Mouse (Mus musculus) liver, postnatal 0 days (tissue): ENCODE results near the gene Dnal1. TPM values are rescaled to one million over a fixed set of nuclear protein-coding genes. Genes with fewer than 3 reads are reported as not detected.
A peak's percentile ranks its signal among the peaks of the same experiment; 100 is the strongest.

Experiments used
- ATAC-seq: fragments of 200-750 bp; cut with Nextera tagmentation; 2 replicates; pipeline ENCODE4 v1.8.0; 2017; ENCODE audit warnings: mild to moderate bottlenecking, moderate library complexity
- DNase-seq: peaks from one replicate; pipeline ENCODE4 v3.0.0-alpha.2; 2016
- H3K27ac ChIP-seq: fragments of 300-500 bp; sonication (generic); 2 replicates; pipeline ENCODE4 v1.5.1; 2014; ENCODE audit warnings: antibody characterized with exemption, moderate library complexity, mild to moderate bottlenecking, low read depth
- H3K27me3 ChIP-seq: fragments of 300-500 bp; sonication (generic); 2 replicates; pipeline ENCODE4 v1.6.1; 2014; ENCODE audit warnings: low read length, control low read depth, mixed read lengths; ENCODE audit not compliant: insufficient read depth
- H3K36me3 ChIP-seq: fragments of 300-500 bp; sonication (generic); replicated peaks from 2 replicates; pipeline ENCODE4 v1.6.1; 2014; ENCODE audit warnings: mild to moderate bottlenecking, control low read depth, low read length, moderate library complexity, mixed read lengths; ENCODE audit not compliant: insufficient read depth
- H3K4me1 ChIP-seq: fragments of 300-500 bp; sonication (generic); 2 replicates; pipeline ENCODE4 v1.6.1; 2014; ENCODE audit warnings: antibody characterized with exemption, mild to moderate bottlenecking, control low read depth; ENCODE audit not compliant: insufficient read depth
- H3K4me2 ChIP-seq: fragments of 300-500 bp; sonication (generic); 2 replicates; pipeline ENCODE4 v1.6.1; 2014; ENCODE audit warnings: low read depth, mild to moderate bottlenecking, low read length, moderate library complexity, mixed read lengths
- H3K4me3 ChIP-seq: fragments of 300-500 bp; sonication (generic); 2 replicates; pipeline ENCODE4 v1.5.1; 2014; ENCODE audit warnings: low read depth, low read length
- H3K9ac ChIP-seq: fragments of 300-500 bp; sonication (generic); replicated peaks from 2 replicates; pipeline ENCODE4 v1.6.1; 2014; ENCODE audit warnings: mild to moderate bottlenecking, moderate library complexity
- H3K9me3 ChIP-seq: fragments of 300-500 bp; sonication (generic); 2 replicates; pipeline ENCODE4 v1.6.1; 2016; ENCODE audit warnings: mild to moderate bottlenecking, control low read depth, low read length, mixed read lengths
- CTCF ChIP-seq: sonication (generic); IDR thresholded peaks from 2 replicates; pipeline ENCODE4 v1.5.1; 2016; ENCODE audit warnings: antibody characterized with exemption, low read depth
- EP300 ChIP-seq: IDR thresholded peaks from 2 replicates; pipeline ENCODE4 v1.6.1; 2016; ENCODE audit warnings: antibody characterized with exemption, low read depth, mild to moderate bottlenecking
- WGBS: fragments of 180-500 bp; shearing (Covaris S2); extraction: QIAGEN DNeasy Blood & Tissue Kit; methylation state at CpG from one replicate; pipeline ENCODE4 v1.1.7; 2014; ENCODE audit not compliant: insufficient replicate concordance; 5-methylcytosine and 5-hydroxymethylcytosine counted together
- polyA plus RNA-seq: library from polyadenylated mRNA; unstranded; fragments of >200 nt; fragmentation: Nextera tagmentation; extraction: Ambion mirVana; gene quantifications from 2 replicates; pipeline ENCODE4 v1.2.1, GENCODE M21; 2015

Gene Dnal1
- polyA plus RNA-seq, 1 experiment from 2014 or later = 0.13 TPM

GRCm38 (mm10) chr12:84172862-84173261 is 58.7 kb downstream of the Dnal1 start:
- Histone ChIP-seq H3K27me3 (no peaks in the 10 kb centered on the region), H3K4me2 (no peak overlapping the region), H3K4me1 (peaks cover 56% of the 10 kb centered on the region), H3K9me3 (no peaks in the 10 kb centered on the region), H3K36me3 (peaks cover 40% of the 10 kb centered on the region), H3K27ac (peak overlapping the region; percentile 4; the same call in 1 of the 2 replicates), H3K9ac (no peak overlapping the region), H3K4me3 (no peak overlapping the region)
- DNase-seq = no peak
- ATAC-seq = no peak
- no peak for TF ChIP-seq EP300
- 93% methylated on average over 17 of the region's 17 CpGs for WGBS

- ATAC-seq (no peak), DNase-seq (no peak)
- H3K4me3 ChIP-seq = no peak overlapping the region
- no peaks in the 10 kb centered on the region for H3K9me3 ChIP-seq
- peak overlapping the region; percentile 99 for H3K27ac ChIP-seq
- no peak overlapping the region for H3K9ac ChIP-seq
- H3K36me3 ChIP-seq = peaks cover 40% of the 10 kb centered on the region
- TF ChIP-seq CTCF (no peak), EP300 (no peak)
- 82% methylated on average over 13 of the region's 13 CpGs for WGBS
- H3K27me3 ChIP-seq = no peaks in the 10 kb centered on the region
- H3K4me1 ChIP-seq = peaks cover 61% of the 10 kb centered on the region
- H3K4me2 ChIP-seq = 0 out of 2 replicates have a peak overlapping the region, but pooled peaks have one; percentile 87
Observed at GRCm38 (mm10) chr12:84173309-84173915, 59.2 kb downstream of the Dnal1 start.

DNA sequence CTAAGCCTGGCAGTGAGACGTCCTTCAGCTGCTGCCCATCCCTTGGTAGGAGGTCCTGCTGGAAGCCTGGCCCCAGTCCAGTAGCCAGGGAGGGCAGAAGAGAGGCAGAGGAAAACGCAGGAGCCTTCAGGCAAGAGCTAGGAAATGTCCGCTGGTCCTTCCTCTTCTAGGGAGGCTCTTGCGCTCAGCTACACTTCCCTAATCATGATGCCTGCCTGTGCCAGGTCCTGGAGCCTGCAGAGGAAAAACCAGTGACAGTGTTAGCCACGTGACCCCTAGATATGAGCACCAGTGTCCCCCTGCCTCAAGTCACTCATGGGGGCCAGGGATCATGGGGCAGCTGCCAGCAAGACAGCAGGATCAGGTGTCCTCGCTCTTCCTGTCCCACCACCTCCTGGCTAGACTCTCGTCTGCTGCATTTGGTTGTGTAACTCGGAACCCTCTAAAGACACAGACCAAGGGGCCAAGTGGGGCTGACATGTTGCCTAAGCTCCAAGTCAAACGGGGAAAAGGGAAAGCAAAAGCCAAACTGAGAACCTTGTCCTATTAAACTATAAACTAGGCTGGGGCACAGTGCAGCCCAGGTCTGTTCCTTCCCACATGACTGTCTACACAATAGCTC is 60.1 kb downstream of the Dnal1 start:
- Histone ChIP-seq H3K27ac (peak overlapping the region; percentile 99), H3K4me3 (peak overlapping the region; percentile 52; the same call in 1 of the 2 replicates), H3K9me3 (no peaks in the 10 kb centered on the region), H3K4me1 (peaks cover 70% of the 10 kb centered on the region), H3K36me3 (peaks cover 35% of the 10 kb centered on the region), H3K4me2 (peak overlapping the region; percentile 87), H3K9ac (peak overlapping the region; percentile 80; the same call in 1 of the 2 replicates), H3K27me3 (no peaks in the 10 kb centered on the region)
- DNase-seq = no peak
- no peak for TF ChIP-seq EP300
- ATAC-seq = peak; percentile 4; the same call in 1 of the 2 replicates
- WGBS = 39% methylated on average over 9 of the region's 9 CpGs

DNA sequence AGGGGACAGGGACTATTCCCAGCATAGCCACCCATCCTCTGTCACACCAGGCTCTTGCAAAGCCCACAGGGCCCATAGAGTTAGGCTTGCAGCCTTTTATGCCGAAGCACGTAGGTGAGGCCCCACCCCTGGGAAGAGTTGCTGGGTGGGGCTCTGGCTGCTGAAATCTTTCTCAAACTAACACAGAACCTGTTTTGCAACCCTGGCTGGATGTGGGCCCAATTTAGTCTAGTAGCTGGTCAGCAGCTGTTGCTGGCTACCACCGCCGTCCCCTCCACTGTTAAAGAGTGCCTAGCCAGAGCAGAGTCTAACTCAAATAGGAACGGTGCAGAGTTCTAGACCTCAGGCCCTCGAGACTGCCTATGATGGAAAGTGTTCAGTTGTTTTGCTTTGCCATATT is 60.7 kb downstream of the Dnal1 start:
- peaks cover 76% of the 10 kb centered on the region for H3K4me1 ChIP-seq
- H3K36me3 ChIP-seq = peaks cover 35% of the 10 kb centered on the region
- H3K27ac ChIP-seq = peak overlapping the region; percentile 99
- 32% methylated on average over 6 of the region's 6 CpGs for WGBS
- TF ChIP-seq CTCF (no peak), EP300 (no peak)
- DNase-seq (peak; percentile 86), ATAC-seq (peak; percentile 60)
- peak overlapping the region; percentile 87 for H3K4me2 ChIP-seq
- H3K9ac ChIP-seq = peak overlapping the region; percentile 80
- no peaks in the 10 kb centered on the region for H3K27me3 ChIP-seq
- H3K4me3 ChIP-seq = peak overlapping the region; percentile 52
- no peaks in the 10 kb centered on the region for H3K9me3 ChIP-seq

DNA sequence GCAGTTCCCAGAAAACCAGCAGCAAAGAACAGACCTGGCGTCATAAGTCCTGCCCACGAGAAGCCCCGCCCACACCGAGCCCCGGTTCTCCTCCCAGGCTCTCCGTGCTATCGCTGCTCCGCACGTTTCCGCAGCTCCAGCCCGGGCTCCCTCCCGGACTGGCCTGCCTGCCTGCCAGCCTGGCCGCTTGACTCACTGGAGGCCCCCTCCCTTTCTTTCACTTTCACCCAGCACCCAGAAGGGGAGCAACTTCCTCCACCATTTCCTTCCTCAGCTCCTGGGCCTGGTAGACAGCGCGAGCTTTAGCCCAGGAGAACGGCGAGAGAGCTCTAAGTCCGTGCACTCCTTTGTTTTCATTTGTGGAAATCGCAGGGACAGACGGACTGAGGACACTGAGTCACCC is 61.5 kb downstream of the Dnal1 start:
- Histone ChIP-seq H3K9me3 (no peaks in the 10 kb centered on the region), H3K4me2 (peak overlapping the region; percentile 87), H3K4me3 (peak overlapping the region; percentile 52), H3K27me3 (no peaks in the 10 kb centered on the region), H3K4me1 (peaks cover 84% of the 10 kb centered on the region), H3K36me3 (peaks cover 34% of the 10 kb centered on the region), H3K27ac (peak overlapping the region; percentile 99), H3K9ac (peak overlapping the region; percentile 80)
- peak; percentile 87 for ATAC-seq
- whole genome bisulfite sequencing = under 1% methylated on average over 20 of the region's 20 CpGs
- TF ChIP-seq EP300 (peak; percentile 92), CTCF (peak; percentile 29)
- peak; percentile 96 for DNase-seq

GRCm38 (mm10) chr12:84176126-84176769 is 62.1 kb downstream of the Dnal1 start:
- H3K9ac ChIP-seq = peak overlapping the region; percentile 80

More at GRCm38 (mm10) chr12:84176126-84176769, 62.1 kb downstream of the Dnal1 start:
- H3K36me3 ChIP-seq = peaks cover 28% of the 10 kb centered on the region
- ATAC-seq (peak; percentile 2; the same call in 1 of the 2 replicates), DNase-seq (peak; percentile 63)
- peak overlapping the region; percentile 99 for H3K27ac ChIP-seq
- H3K9me3 ChIP-seq = no peaks in the 10 kb centered on the region
- no peak for TF ChIP-seq EP300
- TF ChIP-seq CTCF = no peak
- no peaks in the 10 kb centered on the region for H3K27me3 ChIP-seq
- peak overlapping the region; percentile 87 for H3K4me2 ChIP-seq
- whole genome bisulfite sequencing = 5% methylated on average over 13 of the region's 13 CpGs
- peaks cover 90% of the 10 kb centered on the region for H3K4me1 ChIP-seq
- H3K4me3 ChIP-seq = peak overlapping the region; percentile 52
